Mouse (Mus musculus): ENCODE data around the gene Ncam2.

Ncam2 gene

DNA sequence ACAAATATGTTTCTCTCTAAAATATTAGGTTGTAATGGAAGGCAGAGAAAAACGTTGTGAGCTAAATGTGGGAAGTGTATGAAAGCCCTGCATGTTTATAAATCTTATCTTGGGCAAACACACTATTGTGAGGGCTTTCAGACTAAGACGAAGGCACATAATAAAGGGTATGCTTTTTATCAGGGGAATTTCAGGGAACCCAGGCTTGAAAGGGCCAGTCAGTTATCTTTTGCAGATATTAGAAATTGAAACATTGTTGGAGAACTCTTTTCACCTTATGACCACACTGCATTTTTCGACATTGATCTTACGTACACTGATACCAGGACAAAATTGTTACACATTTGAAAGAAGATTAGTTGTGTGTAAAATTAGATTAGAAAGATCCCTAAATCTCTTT lies 423.3 kb downstream of the Ncam2 start:
- no peak for DNase-seq (ENCODE audit: low read depth, low spot score)

DNA sequence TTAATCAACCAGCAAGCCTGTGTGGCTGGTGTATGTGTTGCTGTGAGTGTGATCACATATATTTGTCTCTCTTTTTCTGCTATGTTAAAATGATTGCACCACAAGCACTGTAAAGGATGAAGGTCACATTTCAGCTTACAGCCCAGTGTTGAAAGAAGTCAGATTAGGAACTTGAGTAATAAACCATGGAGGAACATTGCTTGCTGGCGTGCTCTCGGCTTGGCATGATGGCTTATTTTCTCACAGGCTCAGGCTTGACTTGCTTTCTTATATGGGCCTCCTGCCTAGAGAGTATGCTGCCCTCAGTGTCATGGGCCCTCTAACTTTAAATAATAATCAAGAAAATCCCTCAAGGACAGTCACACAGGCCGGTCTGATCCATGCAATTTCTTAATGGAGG lies 449.8 kb downstream of the Ncam2 start:
- no peak for DNase-seq (ENCODE audit: low read depth, low spot score)

DNA sequence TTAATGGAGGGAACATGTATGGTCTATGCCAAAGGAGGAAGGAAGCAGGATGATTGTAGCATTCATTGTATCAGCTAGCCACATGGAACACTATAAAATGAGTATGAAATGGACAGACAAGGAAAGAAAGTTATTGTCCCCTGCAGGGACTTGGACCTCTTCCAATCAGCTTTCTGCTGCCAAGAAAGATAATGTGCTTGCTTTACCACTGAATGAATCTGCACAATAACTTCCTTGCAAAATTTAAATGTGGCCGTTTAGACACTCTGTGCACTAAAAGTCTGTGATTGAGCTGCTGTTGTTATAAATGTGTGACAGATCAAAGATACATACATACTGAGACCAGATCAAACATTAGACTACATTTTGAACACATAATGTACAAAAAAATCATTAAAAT lies 451.1 kb downstream of the Ncam2 start:
- DNase-seq (ENCODE audit: low read depth, low spot score) = no peak

DNA sequence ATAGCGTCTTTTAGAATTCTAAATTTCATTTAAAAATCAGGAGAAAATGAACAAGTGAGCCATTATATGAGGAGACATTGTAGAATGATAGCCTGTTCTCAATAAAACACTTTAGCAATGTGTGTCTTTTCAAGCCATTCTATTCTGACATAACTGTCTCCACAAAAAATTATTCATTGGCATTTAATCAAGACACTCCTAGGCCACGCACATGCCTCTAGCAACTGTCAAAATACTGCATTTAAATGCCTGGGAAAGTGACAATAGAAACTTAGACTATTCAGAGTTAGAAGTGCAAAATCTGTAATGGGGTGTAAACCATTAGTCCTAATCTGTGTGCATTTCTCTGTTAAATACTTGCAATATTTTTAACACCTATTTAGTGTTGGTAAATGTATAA lies 456.1 kb downstream of the Ncam2 start:
- DNase-seq (ENCODE audit: low read depth, low spot score) = no peak

DNA sequence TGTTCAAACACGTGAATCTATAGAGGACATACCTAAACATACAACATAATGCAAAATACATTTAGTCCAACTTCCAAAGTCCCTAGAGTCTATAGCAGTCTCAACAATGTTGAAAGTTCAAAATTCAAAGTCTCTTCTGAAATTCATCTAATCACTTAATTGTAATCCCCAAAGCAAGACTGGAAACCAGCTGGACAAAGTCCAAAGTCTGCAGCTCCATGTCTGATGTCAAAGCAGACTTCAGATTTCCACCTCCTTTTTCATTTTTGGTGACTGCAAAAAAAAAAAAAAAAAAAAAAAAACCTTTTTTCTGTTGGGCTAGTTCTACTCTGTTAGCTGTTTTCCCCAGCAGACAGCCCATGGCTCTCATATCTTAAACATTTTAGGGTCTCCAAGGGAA lies 473.4 kb downstream of the Ncam2 start:
- DNase-seq (ENCODE audit: low read depth, low spot score) = no peak

DNA sequence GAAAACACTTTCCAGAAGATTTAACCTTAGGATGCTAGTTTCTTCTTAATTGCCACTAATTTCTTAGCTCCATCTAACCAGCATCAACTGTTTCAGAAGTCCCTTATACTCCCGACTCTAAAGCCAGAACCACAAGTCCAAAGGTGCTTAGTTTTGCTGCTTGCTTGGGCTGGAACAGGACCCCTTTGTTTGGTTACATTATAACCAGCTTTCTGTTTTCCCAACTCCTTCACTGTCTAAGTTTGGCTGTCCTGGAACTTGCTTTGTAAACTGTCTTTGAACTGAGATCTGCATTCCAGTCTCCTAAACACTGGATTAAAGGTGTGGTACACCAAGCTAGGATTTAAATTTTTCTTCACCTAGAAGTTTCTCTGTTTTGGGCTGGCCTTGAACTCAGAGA lies 475.0 kb downstream of the Ncam2 start:
- DNase-seq (ENCODE audit: low read depth, low spot score) = no peak
